Mouse (Mus musculus) left cerebral cortex, adult 9 months (tissue): Measurements from ENCODE around the gene Cd164l2.

Experiments used
- DNase-seq, 2 experiments: peaks; one replicate each; pipeline ENCODE4 v3.0.0; 2022; ENCODE audit warnings: low spot score in 2 of 2

Cd164l2 gene

GRCm38 (mm10) chr4:133255392-133255791 lies 43.5 kb downstream of the Cd164l2 start:
- DNase-seq: no peak

GRCm38 (mm10) chr4:133256820-133257219 lies 44.9 kb downstream of the Cd164l2 start:
- no peak for DNase-seq

GRCm38 (mm10) chr4:133257230-133257629 lies 45.3 kb downstream of the Cd164l2 start:
- DNase-seq: no peak

GRCm38 (mm10) chr4:133257798-133258408 lies 46.0 kb downstream of the Cd164l2 start:
- no peak for DNase-seq

- no peak for DNase-seq
These were observed 49.9 kb downstream of the Cd164l2 start for GRCm38 (mm10) chr4:133261641-133262374.

- no peak for DNase-seq
These were observed 50.4 kb downstream of the Cd164l2 start for GRCm38 (mm10) chr4:133262375-133262765.

- DNase-seq: no peak
These were observed 51.0 kb downstream of the Cd164l2 start, which contains the start of gene Sytl1 for GRCm38 (mm10) chr4:133262882-133263281. Gene Sytl1, minus strand, starts transcription at chr4:133263113.

GRCm38 (mm10) chr4:133263756-133264155 lies 51.8 kb downstream of the Cd164l2 start:
- no peak for DNase-seq

- DNase-seq: no peak
These were observed 52.6 kb downstream of the Cd164l2 start for GRCm38 (mm10) chr4:133264559-133264958.

GRCm38 (mm10) chr4:133265297-133265696 lies 53.4 kb downstream of the Cd164l2 start:
- DNase-seq: no peak

- no peak for DNase-seq
These were observed 53.8 kb downstream of the Cd164l2 start for GRCm38 (mm10) chr4:133265759-133266158.

GRCm38 (mm10) chr4:133266248-133266880 lies 54.4 kb downstream of the Cd164l2 start:
- no peak for DNase-seq

- no peak for DNase-seq
These were observed 57.0 kb downstream of the Cd164l2 start for GRCm38 (mm10) chr4:133268931-133269330.

GRCm38 (mm10) chr4:133269596-133269995 lies 57.7 kb downstream of the Cd164l2 start:
- no peak for DNase-seq

GRCm38 (mm10) chr4:133270929-133271328 lies 59.0 kb downstream of the Cd164l2 start:
- no peak for DNase-seq
